Mouse (Mus musculus): ENCODE data around the gene Rhot2. TPM values are rescaled to one million over a fixed set of nuclear protein-coding genes. Genes with fewer than 3 reads are reported as not detected.

The Rhot2 gene
- total RNA-seq (2015) (14.0 and 15.6 TPM in 2 replicates), total RNA-seq (2017) (13.9 and 30.4 TPM in 2 replicates)

DNA sequence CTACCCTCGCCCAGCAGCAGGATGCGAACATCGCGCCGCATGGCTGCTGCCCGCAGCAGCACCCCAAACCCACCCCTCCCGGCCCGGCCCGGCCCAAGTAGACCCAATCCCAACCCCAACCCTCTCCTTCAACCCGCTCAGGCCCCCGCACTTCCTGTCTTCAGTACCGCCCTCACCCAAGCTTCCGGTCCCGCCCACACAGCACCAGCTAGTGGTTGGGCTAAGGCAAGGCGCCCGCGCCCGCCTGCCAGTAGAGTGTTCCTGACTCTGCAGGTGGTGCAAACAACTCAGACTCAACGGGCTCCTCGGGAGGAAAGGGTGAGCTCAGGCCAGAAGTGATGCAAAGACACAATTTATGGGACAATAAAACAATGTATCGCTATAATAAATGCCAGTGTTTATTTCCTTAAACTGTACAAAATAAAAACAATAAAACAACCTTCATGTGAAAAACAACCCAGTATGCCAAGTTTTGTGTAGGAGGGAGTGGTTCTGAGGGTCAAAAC is at the start of gene Rhot2:
Gene Rhot2 (minus strand): TSS at position 456 of the 506 bp plus-strand sequence.
- ATAC-seq (ENCODE audit: poor library complexity, severe bottlenecking) = peak; percentile 99

DNA sequence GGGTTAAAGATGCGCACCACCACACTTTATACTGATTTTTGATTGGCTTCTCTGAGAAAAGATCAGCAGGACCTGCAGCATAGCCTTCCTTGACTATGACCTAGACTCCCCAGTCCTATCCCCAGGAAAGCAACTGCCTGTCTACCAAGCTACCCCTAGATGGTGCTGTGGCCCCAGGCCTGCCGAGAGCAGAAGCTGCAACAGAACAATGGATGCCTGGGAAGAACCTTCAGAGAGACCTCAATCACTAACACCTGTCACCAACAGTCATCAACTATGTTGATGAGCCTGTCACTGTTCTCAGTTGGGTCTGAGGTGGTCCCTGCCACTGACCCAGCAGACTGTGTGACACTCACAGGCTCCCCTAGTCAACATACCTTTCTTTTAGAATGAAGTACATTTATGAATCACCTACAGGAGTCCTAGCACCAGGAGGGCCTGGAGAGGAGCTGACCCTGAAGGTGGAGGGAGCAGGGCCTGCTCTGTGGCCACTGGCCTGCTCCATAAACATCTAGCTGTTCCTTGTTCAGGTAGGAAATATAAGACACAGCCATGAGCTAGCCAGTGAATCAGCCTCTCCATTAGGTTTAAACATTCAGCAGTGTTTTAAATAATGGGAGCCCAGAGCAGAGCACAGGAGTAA is 49.4 kb upstream of the Rhot2 start:
- ATAC-seq (ENCODE audit: poor library complexity, severe bottlenecking) = peak; percentile 91

DNA sequence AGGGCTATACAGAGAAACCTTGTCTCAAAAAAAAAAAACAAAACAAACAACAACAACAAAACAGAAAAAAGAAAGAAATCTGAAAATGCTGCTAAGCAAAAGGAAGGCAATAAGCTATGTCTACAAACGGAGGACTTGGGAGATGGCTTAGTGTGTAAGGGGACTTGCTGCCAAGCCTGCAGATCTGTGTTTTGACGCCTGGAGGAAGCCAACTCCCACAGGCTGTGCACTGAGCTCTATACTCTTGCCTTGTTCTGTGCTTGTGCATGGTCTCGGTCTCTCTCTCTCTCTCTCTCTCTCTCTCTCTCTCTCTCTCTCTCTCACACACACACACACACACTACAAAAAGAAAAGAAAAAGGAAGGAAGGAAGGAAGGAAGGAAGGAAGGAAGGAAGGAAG is 44.2 kb upstream of the Rhot2 start:
- no peak for ATAC-seq (ENCODE audit: poor library complexity, severe bottlenecking)

DNA sequence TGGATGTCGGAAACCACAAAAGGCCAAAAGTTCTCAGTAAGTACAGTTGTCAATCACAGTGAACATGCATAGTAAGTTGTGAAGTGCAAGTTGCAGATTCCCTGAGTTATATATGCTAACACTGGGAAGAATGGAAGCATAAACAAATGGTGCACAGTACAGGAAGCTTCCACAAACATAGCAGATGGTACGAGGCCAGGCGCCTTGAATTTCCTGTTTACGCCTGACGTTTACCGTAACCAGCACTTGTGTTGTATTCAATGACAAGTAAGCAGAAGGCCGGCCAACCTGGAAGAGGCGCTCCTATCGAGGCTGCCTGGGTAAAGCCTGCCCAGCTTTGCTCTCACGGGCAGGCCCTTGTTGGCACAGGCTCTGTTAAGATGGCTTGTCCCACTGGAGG is 42.8 kb upstream of the Rhot2 start:
- no peak for ATAC-seq (ENCODE audit: poor library complexity, severe bottlenecking)

DNA sequence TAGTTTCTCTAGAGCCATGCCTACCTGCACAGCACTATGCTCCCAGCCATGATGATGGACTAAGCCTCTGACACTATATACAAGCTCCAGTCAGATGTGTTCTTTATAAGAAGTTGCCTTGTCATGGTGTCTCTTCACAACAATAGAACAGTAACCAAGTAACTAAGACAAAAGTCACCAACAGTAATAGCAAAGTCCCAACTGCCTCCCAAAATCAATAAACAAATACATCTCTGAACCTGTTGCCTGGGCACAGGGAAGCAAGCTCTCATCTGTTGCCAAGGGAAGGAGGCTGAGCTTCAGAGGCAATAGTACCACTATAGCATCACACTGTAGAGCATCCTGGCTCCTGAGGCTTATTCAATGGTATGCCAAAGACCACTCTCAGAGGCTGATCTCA is 42.2 kb upstream of the Rhot2 start:
- ATAC-seq (ENCODE audit: poor library complexity, severe bottlenecking) = no peak

DNA sequence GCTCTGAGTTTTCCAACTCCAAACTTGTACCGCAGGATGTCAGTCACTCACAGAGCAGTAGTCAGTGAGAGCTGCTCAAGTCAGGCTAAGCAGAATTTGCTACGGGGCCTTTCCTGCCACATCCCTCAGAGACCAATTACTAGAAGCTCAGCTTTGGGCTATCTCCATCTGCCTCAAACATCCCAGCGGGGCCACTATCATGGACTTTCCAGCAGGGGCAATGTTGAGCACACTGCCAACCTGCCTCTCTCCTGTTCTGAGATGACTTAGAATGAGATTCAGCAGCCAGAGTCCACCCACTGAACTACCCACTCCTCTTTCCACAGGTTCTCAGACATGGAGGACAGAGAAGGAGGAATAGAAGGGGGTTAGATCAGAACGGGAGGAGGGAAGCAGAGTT is 41.0 kb upstream of the Rhot2 start:
- no peak for ATAC-seq (ENCODE audit: poor library complexity, severe bottlenecking)

DNA sequence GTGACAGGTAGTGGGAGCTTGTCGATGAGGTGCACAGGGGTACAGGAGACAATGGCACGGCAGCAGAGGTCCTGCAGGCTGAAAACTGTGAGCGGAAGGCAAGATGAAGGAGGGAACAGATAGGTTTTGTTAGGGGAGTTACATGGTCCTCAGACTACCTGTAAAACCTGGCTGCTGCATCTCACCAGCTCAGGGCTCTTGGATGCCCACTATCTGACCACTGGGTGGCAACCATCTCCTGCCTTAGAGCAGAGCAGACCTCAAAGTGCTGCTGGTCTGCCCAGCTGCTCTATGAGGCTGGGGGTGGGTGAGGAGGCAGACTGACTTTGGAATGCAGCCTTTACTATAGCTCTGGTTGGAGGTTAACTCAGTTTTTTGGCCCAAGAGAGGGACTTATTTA is 39.2 kb upstream of the Rhot2 start:
- no peak for ATAC-seq (ENCODE audit: poor library complexity, severe bottlenecking)

DNA sequence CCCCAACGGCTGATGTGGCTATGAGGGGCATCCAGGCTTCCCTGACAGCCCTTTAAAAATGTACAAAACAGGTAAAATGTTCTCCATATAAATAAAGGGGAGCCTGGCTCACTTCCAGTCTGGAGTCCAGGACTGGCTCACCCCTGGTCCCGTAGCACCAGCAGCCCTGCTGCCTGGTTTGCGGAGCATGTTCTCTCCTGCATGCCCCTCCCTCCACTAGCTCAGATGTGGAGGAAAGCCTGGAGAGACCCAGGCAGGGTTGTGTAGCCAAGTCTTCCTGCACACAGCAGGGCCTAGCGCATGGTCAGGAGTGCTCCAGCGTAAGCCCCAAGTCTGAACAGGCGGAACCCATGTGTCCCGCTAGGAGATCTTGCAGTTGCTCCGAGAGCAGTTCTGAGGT is 38.6 kb upstream of the Rhot2 start:
- no peak for ATAC-seq (ENCODE audit: poor library complexity, severe bottlenecking)

DNA sequence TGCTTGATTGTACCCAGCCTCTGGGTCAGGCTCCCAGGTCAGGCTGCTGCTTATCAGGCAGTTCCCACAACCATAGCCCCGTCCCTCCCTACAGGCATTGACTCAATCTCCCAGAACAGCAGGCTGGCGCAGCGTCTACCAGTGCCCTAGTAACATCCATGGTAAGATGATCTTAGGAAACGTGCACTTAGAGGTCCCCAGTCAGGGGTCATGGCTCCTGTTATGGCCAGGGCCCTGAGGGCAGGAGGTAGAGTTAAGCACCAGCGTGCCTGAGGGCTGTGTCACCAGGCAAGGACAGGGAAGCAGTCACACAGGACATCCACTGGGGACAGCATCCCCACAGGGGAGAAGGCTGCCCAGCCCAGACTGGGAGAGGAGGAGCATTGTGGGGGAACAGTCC is 37.7 kb upstream of the Rhot2 start:
- ATAC-seq (ENCODE audit: poor library complexity, severe bottlenecking) = no peak

DNA sequence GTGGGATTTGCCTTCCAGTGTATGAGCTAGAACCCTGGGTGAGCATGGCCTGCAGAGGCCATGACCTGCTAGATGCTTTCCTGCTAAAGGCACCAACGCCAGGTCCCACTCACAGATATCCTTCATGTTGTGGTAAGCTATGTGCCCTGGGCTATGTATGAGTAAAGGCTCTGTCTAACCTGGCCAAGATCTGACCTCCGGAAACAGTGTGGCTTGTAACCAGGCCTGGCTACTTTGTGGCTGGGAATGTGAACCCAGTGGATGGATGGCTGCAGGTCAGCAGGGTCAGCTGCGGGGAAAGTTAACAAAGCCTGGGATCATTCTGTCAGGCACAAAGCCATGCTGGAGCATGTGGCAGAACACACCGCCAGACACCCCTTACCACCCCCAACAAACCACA is 37.0 kb upstream of the Rhot2 start:
- no peak for ATAC-seq (ENCODE audit: poor library complexity, severe bottlenecking)

DNA sequence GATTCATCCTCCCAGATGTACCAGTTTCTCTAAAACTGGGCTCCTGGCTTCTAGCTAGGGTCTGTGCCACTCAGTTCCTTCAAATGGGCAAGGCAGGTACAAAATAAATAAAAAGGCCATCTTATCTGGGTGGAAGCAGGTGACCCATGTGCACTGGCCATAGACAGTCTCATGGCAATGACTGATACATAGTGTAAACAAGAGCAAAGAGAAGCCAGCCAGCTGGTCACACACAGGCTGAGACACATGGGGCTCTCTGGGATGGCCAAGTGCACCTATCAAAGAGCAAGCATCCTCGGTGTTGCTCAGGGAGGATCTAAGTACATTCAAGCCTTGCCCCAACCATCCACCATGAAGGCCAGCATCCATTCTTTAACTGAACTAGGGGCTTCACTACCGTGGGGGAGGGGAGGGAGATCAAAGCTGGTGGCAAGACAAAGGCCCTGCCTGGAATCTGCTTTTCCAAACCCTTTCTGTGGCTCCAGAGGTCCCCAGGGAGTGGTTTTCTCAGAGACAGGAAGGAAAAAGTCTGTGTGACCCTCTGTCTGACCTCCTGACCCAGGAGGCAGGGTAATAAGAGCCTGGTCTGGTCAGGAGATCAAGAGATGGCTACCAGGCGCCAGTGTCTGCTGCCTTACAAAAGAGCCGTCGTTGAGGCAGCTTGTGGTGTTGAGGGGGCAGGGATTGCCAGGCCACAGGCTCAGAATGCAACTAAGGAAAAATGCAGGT is 36.4 kb upstream of the Rhot2 start:
- no peak for ATAC-seq (ENCODE audit: poor library complexity, severe bottlenecking)

DNA sequence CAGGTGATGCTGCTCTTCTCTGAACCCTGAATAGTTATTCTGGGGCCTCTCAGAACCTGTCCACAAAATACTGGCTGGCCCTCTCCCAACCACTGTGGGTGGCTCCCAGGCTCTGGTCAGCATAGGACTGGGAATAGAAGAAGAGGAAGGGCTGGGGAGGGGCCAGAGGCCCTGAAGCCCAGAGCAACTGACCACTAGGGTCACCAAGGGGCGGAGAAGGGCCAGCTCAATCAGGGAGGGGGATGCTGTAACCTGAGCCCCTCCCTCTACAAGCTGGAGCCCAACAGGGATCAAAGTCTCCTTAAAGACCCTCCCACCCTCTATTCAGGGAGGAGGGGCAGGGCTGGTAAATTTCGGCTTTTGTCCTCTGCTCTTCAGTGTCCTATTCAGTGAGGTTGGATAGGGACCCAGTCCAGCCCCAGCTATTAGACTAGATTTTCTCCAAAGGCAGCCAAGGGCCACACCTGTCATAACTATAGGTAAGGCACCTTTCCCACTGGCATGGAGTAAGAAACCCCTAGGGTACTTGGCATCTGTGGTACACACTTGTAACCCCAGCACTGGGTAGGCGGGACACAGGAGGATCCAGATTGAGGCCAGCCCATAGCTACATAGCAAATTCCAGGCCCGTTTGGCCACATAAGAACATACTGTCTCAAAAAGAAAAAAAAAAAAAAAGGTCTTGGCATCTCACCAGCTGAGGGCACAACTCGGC is 35.7 kb upstream of the Rhot2 start, which contains the start of gene Wfikkn1:
Gene Wfikkn1 (minus strand): TSS at position 663 of the 715 bp plus-strand sequence.
- no peak for ATAC-seq (ENCODE audit: poor library complexity, severe bottlenecking)

DNA sequence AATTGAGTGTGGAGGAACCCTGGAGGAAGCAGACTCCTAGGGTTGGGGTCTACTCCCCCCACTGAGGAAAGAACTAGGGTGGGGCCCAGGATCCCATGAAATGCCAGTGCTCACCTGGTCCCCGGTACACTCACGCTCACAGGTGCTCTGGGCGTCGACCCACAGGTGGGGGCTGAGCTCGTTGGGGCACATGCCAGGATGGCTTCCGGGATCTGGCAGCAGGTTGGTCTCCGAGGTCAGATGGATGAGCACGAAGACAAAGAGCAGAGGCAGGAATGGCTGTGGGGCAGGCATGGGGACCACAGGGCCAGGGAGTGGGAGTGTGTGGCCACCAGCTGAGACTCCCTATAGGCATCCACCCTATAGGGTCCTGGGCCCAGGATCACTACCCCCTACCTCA is 35.1 kb upstream of the Rhot2 start:
- no peak for ATAC-seq (ENCODE audit: poor library complexity, severe bottlenecking)

DNA sequence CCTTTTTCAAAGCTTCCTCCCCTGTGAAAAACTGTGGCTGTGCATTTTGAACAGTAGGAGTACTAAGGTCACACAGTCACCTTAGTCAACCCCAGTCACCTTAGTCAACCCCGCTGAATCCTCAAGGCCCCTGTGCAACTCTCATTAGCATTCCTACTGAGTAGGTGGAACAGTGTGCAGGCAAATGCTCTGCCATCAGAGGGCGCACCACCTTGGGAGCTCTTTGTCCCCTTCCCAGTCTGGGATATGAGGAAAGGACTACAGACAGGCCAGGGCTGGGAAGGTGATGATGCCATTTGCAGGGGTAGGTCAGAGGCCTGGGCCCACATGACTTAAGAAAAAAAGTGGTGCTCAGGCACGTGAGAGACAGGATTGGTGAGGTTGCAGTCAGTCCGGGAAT is 34.6 kb upstream of the Rhot2 start:
- no peak for ATAC-seq (ENCODE audit: poor library complexity, severe bottlenecking)

DNA sequence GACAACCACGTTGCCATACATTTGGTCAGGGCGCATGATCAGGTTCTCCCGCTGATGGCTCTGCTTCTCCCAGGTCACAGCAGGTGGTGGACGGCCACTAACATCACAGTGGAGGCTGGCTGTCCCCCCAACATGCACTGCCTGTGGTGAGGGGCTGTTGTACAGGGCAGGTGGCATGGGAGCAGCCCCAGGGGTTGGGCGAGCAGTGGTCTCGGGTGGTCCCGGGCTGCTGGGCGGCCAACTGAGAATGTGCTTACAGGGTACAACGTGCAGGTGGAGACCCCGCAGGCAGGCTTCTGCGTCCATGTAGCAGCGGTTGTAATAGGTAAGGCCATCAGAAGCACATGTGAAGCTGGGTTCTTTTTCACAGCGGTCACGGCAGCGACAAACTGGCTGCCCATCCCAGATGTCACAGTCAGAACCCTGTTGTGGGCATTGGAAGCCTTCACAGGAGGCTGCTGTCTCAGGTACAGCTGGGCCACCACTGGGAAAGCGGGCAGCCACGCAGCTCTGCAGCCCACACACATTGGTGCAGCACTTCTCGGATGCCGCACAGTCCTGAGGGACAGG is 34.0 kb upstream of the Rhot2 start:
- no peak for ATAC-seq (ENCODE audit: poor library complexity, severe bottlenecking)

DNA sequence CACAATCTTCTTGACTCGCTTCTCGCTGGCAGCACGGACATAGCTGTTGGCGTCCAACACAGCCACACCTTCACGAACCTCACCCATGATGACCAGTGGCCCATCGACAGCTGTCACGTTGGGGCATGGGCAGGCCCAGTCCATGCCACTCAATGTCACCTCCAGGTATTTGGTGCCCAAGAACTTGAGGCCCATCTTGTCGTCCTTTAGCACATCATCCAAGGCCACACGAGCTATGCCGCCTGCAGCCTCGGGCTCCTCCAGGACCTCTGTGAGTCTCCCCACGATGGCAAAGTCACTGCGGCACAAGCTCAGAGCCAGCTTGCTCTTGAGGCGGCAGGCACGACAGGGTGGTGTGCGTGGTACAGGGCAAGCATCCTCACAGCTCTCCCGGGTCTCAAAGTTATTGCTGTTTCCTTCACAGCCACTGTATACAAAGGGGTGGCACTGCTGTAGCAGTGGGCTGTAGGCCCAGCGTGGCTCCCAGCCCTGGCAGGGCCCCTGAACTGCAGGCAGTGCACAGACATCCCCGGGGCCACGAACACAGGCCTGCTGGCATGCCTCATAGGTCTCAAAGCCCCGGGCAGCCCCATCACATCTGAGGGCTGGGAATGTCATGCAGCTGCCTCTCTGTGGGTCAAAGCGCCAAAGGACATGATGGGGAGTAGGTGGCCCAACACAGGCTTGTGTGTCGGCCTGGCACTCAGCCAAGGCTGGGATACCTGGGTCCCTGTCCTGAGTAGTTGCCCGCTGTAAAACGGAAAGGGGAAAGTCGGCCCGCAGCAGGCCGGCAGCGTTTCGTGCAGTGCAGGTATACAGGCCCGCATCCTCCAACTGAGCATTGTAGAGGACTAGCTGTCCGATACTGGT is 33.3 kb upstream of the Rhot2 start:
- no peak for ATAC-seq (ENCODE audit: poor library complexity, severe bottlenecking)

DNA sequence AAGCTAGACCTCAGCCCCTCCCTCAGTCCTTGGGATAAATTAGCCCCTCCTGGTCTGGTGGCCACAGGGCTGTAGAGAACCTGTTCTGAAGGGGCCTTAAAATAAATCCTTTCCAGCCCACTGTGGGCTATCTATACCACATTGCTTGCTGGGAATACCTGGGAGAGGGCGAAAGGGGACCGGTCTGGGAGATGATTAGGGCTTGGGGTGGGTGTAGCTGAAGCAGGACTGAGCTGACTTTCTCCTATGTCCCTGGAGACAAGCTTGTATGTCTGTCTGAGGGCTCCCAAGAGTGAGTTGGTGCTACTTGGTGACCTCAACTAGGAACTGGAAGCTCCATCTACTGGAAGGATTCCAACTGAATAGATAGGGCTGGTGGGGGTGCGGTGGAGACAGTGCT is 32.4 kb upstream of the Rhot2 start:
- no peak for ATAC-seq (ENCODE audit: poor library complexity, severe bottlenecking)

DNA sequence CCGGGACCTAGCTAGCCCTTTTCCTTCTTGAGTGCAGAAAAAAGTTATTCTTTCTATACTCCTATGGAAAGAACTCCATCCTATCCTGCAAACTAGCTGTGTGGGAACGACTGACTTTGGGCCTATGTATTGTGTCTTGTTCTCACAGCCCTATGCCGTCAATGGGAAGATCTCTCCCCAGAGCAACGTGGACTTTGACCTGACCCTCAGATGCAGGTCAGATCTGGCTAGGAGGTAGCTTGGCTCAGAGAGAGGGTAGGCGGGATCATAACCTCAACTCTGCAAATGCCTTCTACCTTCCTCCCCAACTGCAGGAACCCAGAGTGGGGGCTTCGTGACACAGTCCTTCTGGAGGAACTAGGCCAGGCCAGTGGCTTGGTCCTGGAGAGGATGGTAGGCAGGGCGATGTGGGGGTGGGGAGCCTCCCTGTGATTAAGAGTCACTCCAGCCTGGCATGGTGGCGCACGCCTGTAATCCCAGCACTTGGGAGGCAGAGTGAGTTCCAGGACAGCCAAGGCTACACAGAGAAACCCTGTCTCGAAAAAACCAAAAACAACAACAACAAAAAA is 31.8 kb upstream of the Rhot2 start:
- no peak for ATAC-seq (ENCODE audit: poor library complexity, severe bottlenecking)

DNA sequence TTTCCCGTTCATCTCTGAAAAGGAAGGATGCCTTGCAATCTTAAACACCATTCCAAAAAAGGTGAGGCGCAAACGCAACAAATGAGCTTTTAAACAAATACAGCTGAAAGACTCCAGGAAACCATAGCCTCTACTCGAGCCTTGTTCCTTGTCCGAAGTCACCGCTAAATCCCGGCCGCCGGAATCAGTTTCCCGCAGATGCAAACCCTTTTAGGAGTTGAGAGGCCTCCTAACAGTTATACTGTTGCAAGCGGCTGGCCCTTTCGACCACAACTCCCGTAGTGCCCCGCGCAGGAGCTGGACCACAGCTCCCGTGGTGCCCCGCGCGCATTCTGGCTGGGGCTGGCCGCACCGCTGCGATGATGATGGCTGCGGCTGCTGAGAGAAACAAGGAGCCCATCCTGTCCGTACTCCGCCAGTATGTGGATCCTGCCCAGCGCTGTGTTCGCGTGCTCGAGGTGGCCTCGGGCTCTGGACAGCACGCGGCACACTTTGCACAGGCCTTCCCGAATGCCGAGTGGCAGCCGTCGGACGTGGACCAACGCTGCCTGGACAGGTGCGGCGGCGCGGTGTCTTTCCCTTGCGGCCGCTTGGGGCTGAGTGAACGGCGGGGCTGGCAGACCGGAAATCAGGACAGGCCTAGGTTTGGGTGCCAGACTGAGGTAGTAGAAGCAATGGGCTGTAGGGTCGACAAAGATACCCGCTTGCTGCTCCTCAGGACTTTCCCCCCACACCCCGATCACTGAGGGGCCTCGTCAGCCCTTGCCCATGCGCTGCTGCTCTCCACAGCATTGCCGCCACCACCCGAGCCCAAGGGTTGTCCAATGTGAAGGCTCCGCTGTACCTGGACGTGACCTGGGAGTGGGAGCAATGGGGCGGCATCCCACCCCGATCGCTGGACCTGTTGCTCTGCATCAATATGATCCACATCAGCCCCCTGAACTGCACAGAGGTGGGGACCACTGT is 30.8 kb upstream of the Rhot2 start:
- ATAC-seq (ENCODE audit: poor library complexity, severe bottlenecking) = peak; percentile 91

Data from megakaryocyte, adult 5-6 weeks (primary cell).